Mouse (Mus musculus): ENCODE measurements around the gene Abca17. TPM values are rescaled to one million over a fixed set of nuclear protein-coding genes. Genes with fewer than 3 reads are reported as not detected.

Gene Abca17
- polyA plus RNA-seq, 1 experiment = not detected

DNA sequence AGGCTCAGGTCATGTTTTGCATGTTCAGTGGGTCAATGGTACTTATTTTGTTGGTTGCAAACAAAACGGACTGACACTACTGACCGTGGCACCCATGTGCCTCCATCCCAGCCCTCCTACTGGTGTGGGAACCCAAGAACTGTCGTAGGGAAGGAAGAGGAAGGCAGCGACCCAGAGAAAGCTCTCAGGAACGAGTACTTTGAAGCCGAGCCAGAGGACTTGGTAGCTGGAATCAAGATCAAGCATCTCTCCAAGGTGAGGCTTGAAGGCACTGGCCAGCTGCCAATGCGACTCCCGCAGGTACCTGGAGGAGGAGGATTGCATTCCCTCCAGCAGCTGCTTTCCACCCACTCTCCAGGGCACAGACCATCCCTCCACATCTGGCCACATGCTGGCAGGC lies 32.9 kb upstream of the Abca17 start:
- Histone ChIP-seq H3K4me3 (ENCODE audit: insufficient read depth, poor library complexity, severe bottlenecking) (no peak overlapping the region), H3K79me2 (ENCODE audit: control insufficient read depth, insufficient read depth) (no peaks in the 10 kb centered on the region), H3K27me3 (ENCODE audit: control insufficient read depth, insufficient read depth, insufficient read length) (peaks cover 55% of the 10 kb centered on the region), H3ac (ENCODE audit: control insufficient read depth, insufficient read length, low read depth) (no peak overlapping the region), H3K36me3 (ENCODE audit: control insufficient read depth, insufficient read depth) (no peaks in the 10 kb centered on the region), H3K79me3 (ENCODE audit: low read depth) (no peaks in the 10 kb centered on the region)
- TF ChIP-seq CTCF (IDR thresholded peaks at IDR 0.05; ENCODE audit: control insufficient read depth, insufficient read depth, insufficient read length) (no peak), FOSL1 (IDR thresholded peaks at IDR 0.05; ENCODE audit: insufficient read depth, low read length, poor library complexity, severe bottlenecking) (no peak), CEBPB (IDR thresholded peaks at IDR 0.05; ENCODE audit: low read depth) (no peak), MYOD1 (IDR thresholded peaks at IDR 0.05; ENCODE audit: control insufficient read depth, insufficient read length, low read depth) (no peak), MAX (IDR thresholded peaks at IDR 0.05) (no peak), USF1 (IDR thresholded peaks at IDR 0.05; ENCODE audit: low read depth) (no peak), MYOG (IDR thresholded peaks at IDR 0.05; ENCODE audit: control insufficient read depth, extremely low read depth, insufficient read length) (no peak)

GRCm38 (mm10) chr17:24378496-24378895 lies 27.6 kb upstream of the Abca17 start:
- Histone ChIP-seq H3K27me3 (ENCODE audit: control insufficient read depth, insufficient read depth, insufficient read length) (peaks cover 56% of the 10 kb centered on the region), H3ac (ENCODE audit: control insufficient read depth, insufficient read length, low read depth) (no peak overlapping the region), H3K36me3 (ENCODE audit: control insufficient read depth, insufficient read depth) (no peaks in the 10 kb centered on the region), H3K79me3 (ENCODE audit: low read depth) (no peaks in the 10 kb centered on the region), H3K79me2 (ENCODE audit: control insufficient read depth, insufficient read depth) (no peaks in the 10 kb centered on the region), H3K4me3 (ENCODE audit: insufficient read depth, poor library complexity, severe bottlenecking) (no peak overlapping the region)
- TF ChIP-seq MYOD1 (IDR thresholded peaks at IDR 0.05; ENCODE audit: control insufficient read depth, insufficient read length, low read depth) = no peak
- TF ChIP-seq USF1 (IDR thresholded peaks at IDR 0.05; ENCODE audit: low read depth) = no peak
- TF ChIP-seq FOSL1 (IDR thresholded peaks at IDR 0.05; ENCODE audit: insufficient read depth, low read length, poor library complexity, severe bottlenecking) = no peak
- no peak for TF ChIP-seq CEBPB (IDR thresholded peaks at IDR 0.05; ENCODE audit: low read depth)
- TF ChIP-seq MYOG (IDR thresholded peaks at IDR 0.05; ENCODE audit: control insufficient read depth, extremely low read depth, insufficient read length) = no peak
- no peak for TF ChIP-seq CTCF (IDR thresholded peaks at IDR 0.05; ENCODE audit: control insufficient read depth, insufficient read depth, insufficient read length)
- TF ChIP-seq MAX (IDR thresholded peaks at IDR 0.05) = no peak

GRCm38 (mm10) chr17:24375886-24376285 lies 25.0 kb upstream of the Abca17 start:
- Histone ChIP-seq H3K79me2 (ENCODE audit: control insufficient read depth, insufficient read depth) (no peaks in the 10 kb centered on the region), H3K4me3 (ENCODE audit: insufficient read depth, poor library complexity, severe bottlenecking) (no peak overlapping the region), H3K36me3 (ENCODE audit: control insufficient read depth, insufficient read depth) (no peaks in the 10 kb centered on the region), H3K79me3 (ENCODE audit: low read depth) (no peaks in the 10 kb centered on the region), H3K27me3 (ENCODE audit: control insufficient read depth, insufficient read depth, insufficient read length) (peaks cover 46% of the 10 kb centered on the region), H3ac (ENCODE audit: control insufficient read depth, insufficient read length, low read depth) (no peak overlapping the region)
- TF ChIP-seq CTCF (IDR thresholded peaks at IDR 0.05; ENCODE audit: control insufficient read depth, insufficient read depth, insufficient read length) (no peak), FOSL1 (IDR thresholded peaks at IDR 0.05; ENCODE audit: insufficient read depth, low read length, poor library complexity, severe bottlenecking) (no peak), MAX (IDR thresholded peaks at IDR 0.05) (no peak), USF1 (IDR thresholded peaks at IDR 0.05; ENCODE audit: low read depth) (no peak), CEBPB (IDR thresholded peaks at IDR 0.05; ENCODE audit: low read depth) (no peak)

- peaks cover 46% of the 10 kb centered on the region for H3K27me3 ChIP-seq (ENCODE audit: control insufficient read depth, insufficient read depth, insufficient read length)
- H3K36me3 ChIP-seq (ENCODE audit: control insufficient read depth, insufficient read depth) = no peaks in the 10 kb centered on the region
- H3K4me3 ChIP-seq (ENCODE audit: insufficient read depth, poor library complexity, severe bottlenecking) = no peak overlapping the region
- H3ac ChIP-seq (ENCODE audit: control insufficient read depth, insufficient read length, low read depth) = no peak overlapping the region
- no peaks in the 10 kb centered on the region for H3K79me2 ChIP-seq (ENCODE audit: control insufficient read depth, insufficient read depth)
- TF ChIP-seq MYOG (IDR thresholded peaks at IDR 0.05; ENCODE audit: control insufficient read depth, extremely low read depth, insufficient read length) (no peak), MAX (IDR thresholded peaks at IDR 0.05) (no peak), FOSL1 (IDR thresholded peaks at IDR 0.05; ENCODE audit: insufficient read depth, low read length, poor library complexity, severe bottlenecking) (no peak), CTCF (IDR thresholded peaks at IDR 0.05; ENCODE audit: control insufficient read depth, insufficient read depth, insufficient read length) (no peak), USF1 (IDR thresholded peaks at IDR 0.05; ENCODE audit: low read depth) (no peak), CEBPB (IDR thresholded peaks at IDR 0.05; ENCODE audit: low read depth) (no peak), MYOD1 (IDR thresholded peaks at IDR 0.05; ENCODE audit: control insufficient read depth, insufficient read length, low read depth) (no peak)
- no peaks in the 10 kb centered on the region for H3K79me3 ChIP-seq (ENCODE audit: low read depth)
Observed at GRCm38 (mm10) chr17:24375094-24375712, 24.3 kb upstream of the Abca17 start.

- Histone ChIP-seq H3K36me3 (ENCODE audit: control insufficient read depth, insufficient read depth) (no peaks in the 10 kb centered on the region), H3K4me3 (ENCODE audit: insufficient read depth, poor library complexity, severe bottlenecking) (no peak overlapping the region), H3K27me3 (ENCODE audit: control insufficient read depth, insufficient read depth, insufficient read length) (peaks cover 14% of the 10 kb centered on the region), H3K79me2 (ENCODE audit: control insufficient read depth, insufficient read depth) (no peaks in the 10 kb centered on the region), H3K79me3 (ENCODE audit: low read depth) (no peaks in the 10 kb centered on the region), H3ac (ENCODE audit: control insufficient read depth, insufficient read length, low read depth) (no peak overlapping the region)
- TF ChIP-seq USF1 (IDR thresholded peaks at IDR 0.05; ENCODE audit: low read depth) = no peak
- TF ChIP-seq MYOG (IDR thresholded peaks at IDR 0.05; ENCODE audit: control insufficient read depth, extremely low read depth, insufficient read length) = no peak
- no peak for TF ChIP-seq CTCF (IDR thresholded peaks at IDR 0.05; ENCODE audit: control insufficient read depth, insufficient read depth, insufficient read length)
- no peak for TF ChIP-seq MAX (IDR thresholded peaks at IDR 0.05)
- TF ChIP-seq MYOD1 (IDR thresholded peaks at IDR 0.05; ENCODE audit: control insufficient read depth, insufficient read length, low read depth) = no peak
- no peak for TF ChIP-seq FOSL1 (IDR thresholded peaks at IDR 0.05; ENCODE audit: insufficient read depth, low read length, poor library complexity, severe bottlenecking)
- no peak for TF ChIP-seq CEBPB (IDR thresholded peaks at IDR 0.05; ENCODE audit: low read depth)
Observed at GRCm38 (mm10) chr17:24365863-24366262, 15.0 kb upstream of the Abca17 start.

- Histone ChIP-seq H3K79me2 (ENCODE audit: control insufficient read depth, insufficient read depth) (no peaks in the 10 kb centered on the region), H3ac (ENCODE audit: control insufficient read depth, insufficient read length, low read depth) (no peak overlapping the region), H3K36me3 (ENCODE audit: control insufficient read depth, insufficient read depth) (no peaks in the 10 kb centered on the region), H3K4me3 (ENCODE audit: insufficient read depth, poor library complexity, severe bottlenecking) (no peak overlapping the region), H3K79me3 (ENCODE audit: low read depth) (no peaks in the 10 kb centered on the region), H3K27me3 (ENCODE audit: control insufficient read depth, insufficient read depth, insufficient read length) (peaks cover 20% of the 10 kb centered on the region)
- TF ChIP-seq MYOG (IDR thresholded peaks at IDR 0.05; ENCODE audit: control insufficient read depth, extremely low read depth, insufficient read length) (no peak), CTCF (IDR thresholded peaks at IDR 0.05; ENCODE audit: control insufficient read depth, insufficient read depth, insufficient read length) (no peak), FOSL1 (IDR thresholded peaks at IDR 0.05; ENCODE audit: insufficient read depth, low read length, poor library complexity, severe bottlenecking) (no peak), USF1 (IDR thresholded peaks at IDR 0.05; ENCODE audit: low read depth) (no peak), CEBPB (IDR thresholded peaks at IDR 0.05; ENCODE audit: low read depth) (no peak), MAX (IDR thresholded peaks at IDR 0.05) (no peak), MYOD1 (IDR thresholded peaks at IDR 0.05; ENCODE audit: control insufficient read depth, insufficient read length, low read depth) (no peak)
Observed at GRCm38 (mm10) chr17:24364461-24364860, 13.6 kb upstream of the Abca17 start.
